ENCODE assay signal across 11 mouse cellular contexts in genomic region chr2:102990301-102990702, GRCm38 (mm10).
A peak's percentile ranks its signal among the peaks of the same experiment; 100 is the strongest.
DNase-seq lines count a peak whose midpoint lies in the region; ATAC-seq and TF ChIP-seq lines count a peak whose summit lies in the region.
"Had no signal": no experiment of that assay in that cellular context is flagged by ENCODE, and none has a peak within 500 bp of the region (broad histone marks: within the 10 kb centered on the region; RNA-seq: fewer than 3 reads in every experiment).

No protein-coding gene starts in this region.

- H3K9ac ChIP-seq in hindbrain, postnatal 0 days (replicated peaks; ENCODE audit: low read length): no peak overlapping the region
- no peak overlapping the region for H3K9ac ChIP-seq in hindbrain, embryonic 12.5 days
- H3K9ac ChIP-seq: limb, embryonic 15.5 days had no signal

- H3K4me3 ChIP-seq in hindbrain, postnatal 0 days (ENCODE audit: low read length): no peak overlapping the region
- no peak overlapping the region for H3K4me3 ChIP-seq in hindbrain, embryonic 12.5 days
- H3K4me3 ChIP-seq: heart, adult 2 months; limb, embryonic 15.5 days had no signal

- no peaks in the 10 kb centered on the region for H3K9me3 ChIP-seq in hindbrain, postnatal 0 days (ENCODE audit: low read length)
- no peaks in the 10 kb centered on the region for H3K9me3 ChIP-seq in hindbrain, embryonic 12.5 days (replicated peaks)
- H3K9me3 ChIP-seq: limb, embryonic 15.5 days had no signal

- H3K27me3 ChIP-seq in hindbrain, postnatal 0 days (ENCODE audit: insufficient read depth, low read length): no peaks in the 10 kb centered on the region
- no peaks in the 10 kb centered on the region for H3K27me3 ChIP-seq in hindbrain, embryonic 12.5 days
- H3K27me3 ChIP-seq: limb, embryonic 15.5 days had no signal

- no peak for TF ChIP-seq CTCF in hindbrain, postnatal 0 days (IDR thresholded peaks at IDR 0.05; ENCODE audit: low read depth)

- H3K4me1 ChIP-seq in hindbrain, postnatal 0 days (ENCODE audit: insufficient read depth, low read length): no peaks in the 10 kb centered on the region
- H3K4me1 ChIP-seq in hindbrain, embryonic 12.5 days: no peaks in the 10 kb centered on the region

- no peak overlapping the region for H3K27ac ChIP-seq in hindbrain, postnatal 0 days
- H3K27ac ChIP-seq in hindbrain, embryonic 12.5 days: no peak overlapping the region
- H3K27ac ChIP-seq: heart, adult 2 months; limb, embryonic 15.5 days had no signal

- no peaks in the 10 kb centered on the region for H3K36me3 ChIP-seq in hindbrain, postnatal 0 days (ENCODE audit: insufficient read depth, low read length)
- no peaks in the 10 kb centered on the region for H3K36me3 ChIP-seq in hindbrain, embryonic 12.5 days
- H3K36me3 ChIP-seq: limb, embryonic 15.5 days had no signal

- DNase-seq in frontal cortex, postnatal 14 days (ENCODE audit: low spot score in 2 of 2): no peak
- DNase-seq in lung, postnatal 36 days: peak; percentile 51
- DNase-seq in lung, postnatal 14 days: no peak
- peak; percentile 13 to 49 for DNase-seq in left cerebral cortex, adult 9 months (ENCODE audit: low spot score in 2 of 2)
- DNase-seq in telencephalon, adult 2 months (ENCODE audit: low read depth, low spot score): peak; percentile 74
- DNase-seq in hindbrain, postnatal 0 days (ENCODE audit: low spot score): no peak
- DNase-seq: kidney, adult 18-20 months had no signal

- WGBS in hindbrain, postnatal 0 days: 46% methylated on average over 2 of the region's 2 CpGs
- 72% methylated on average over 2 of the region's 2 CpGs for WGBS in hindbrain, embryonic 12.5 days

- no peak overlapping the region for H3K4me2 ChIP-seq in hindbrain, postnatal 0 days (ENCODE audit: low read depth, low read length)
- H3K4me2 ChIP-seq in hindbrain, embryonic 12.5 days (replicated peaks): no peak overlapping the region
- H3K4me2 ChIP-seq: limb, embryonic 15.5 days had no signal

- ATAC-seq in frontal cortex, adult (ENCODE audit: low TSS enrichment): peak; percentile 79
- no peak for ATAC-seq in hindbrain, postnatal 0 days
- no peak for ATAC-seq in hindbrain, embryonic 12.5 days (ENCODE audit: low FRiP score)

Comparison
In these comparisons a context has a peak if more than half of its experiments do, and no peak if none do; other contexts are left out.
1. DNase-seq: peak in lung, postnatal 36 days (single experiment), left cerebral cortex, adult 9 months (2 of 2) and telencephalon, adult 2 months (single experiment); none in frontal cortex, postnatal 14 days (0 of 2), lung, postnatal 14 days (single experiment) and hindbrain, postnatal 0 days (single experiment).